Mouse (Mus musculus) cerebellum, adult 2 months (tissue): ENCODE measurements around the gene Hus1b.

Source experiments
- CTCF ChIP-seq: fragments of 200-500 bp; IDR thresholded peaks from 2 replicates; pipeline ENCODE4 v1.5.1; 2011; ENCODE audit warnings: low read depth, mild to moderate bottlenecking, control low read depth, low read length, moderate library complexity, borderline replicate concordance; ENCODE audit not compliant: insufficient read depth
- POLR2A ChIP-seq: fragments of 200-500 bp; IDR thresholded peaks from 2 replicates; pipeline ENCODE4 v1.6.1; 2011; ENCODE audit warnings: low read length, control low read depth, borderline replicate concordance; ENCODE audit not compliant: insufficient read depth

GRCm38 (mm10) chr13:30910889-30911288 lies 36.7 kb downstream of the Hus1b start:
- TF ChIP-seq CTCF, result no peak
- no peak for TF ChIP-seq POLR2A
